Mouse (Mus musculus) frontal cortex, adult (tissue): ENCODE data around the gene Ptpro.
"Not testable (repeated sequence)": the region's sequence is repeated elsewhere in the genome, so short reads cannot be mapped to it uniquely, and the experiment has no call there.

ENCODE experiments used
- ATAC-seq: cut with Nextera tagmentation; 2 replicates; pipeline ENCODE4 v1.9.2; 2017; ENCODE audit warnings: mild to moderate bottlenecking, moderate library complexity, mixed read lengths; ENCODE audit not compliant: low TSS enrichment

Gene Ptpro

DNA sequence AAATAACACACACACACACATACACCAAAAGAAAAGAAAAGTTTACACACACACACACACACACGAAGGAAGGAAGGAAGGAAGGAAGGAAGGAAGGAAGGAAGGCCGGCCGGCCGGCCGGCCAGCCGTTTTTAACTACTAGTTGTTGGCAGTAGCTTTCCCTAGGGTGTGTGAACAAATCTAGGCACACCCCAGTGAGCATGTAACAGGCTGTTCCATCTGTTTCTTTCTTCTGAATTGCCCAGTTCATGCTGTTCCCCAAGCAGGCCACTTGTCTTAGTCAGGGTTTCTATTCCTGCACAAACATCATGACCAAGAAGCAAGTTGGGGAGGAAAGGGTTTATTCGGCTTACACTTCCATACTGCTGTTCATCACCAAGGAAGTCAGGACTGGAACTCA, 194.0 kb downstream of the Ptpro start:
- ATAC-seq: not testable (repeated sequence)

DNA sequence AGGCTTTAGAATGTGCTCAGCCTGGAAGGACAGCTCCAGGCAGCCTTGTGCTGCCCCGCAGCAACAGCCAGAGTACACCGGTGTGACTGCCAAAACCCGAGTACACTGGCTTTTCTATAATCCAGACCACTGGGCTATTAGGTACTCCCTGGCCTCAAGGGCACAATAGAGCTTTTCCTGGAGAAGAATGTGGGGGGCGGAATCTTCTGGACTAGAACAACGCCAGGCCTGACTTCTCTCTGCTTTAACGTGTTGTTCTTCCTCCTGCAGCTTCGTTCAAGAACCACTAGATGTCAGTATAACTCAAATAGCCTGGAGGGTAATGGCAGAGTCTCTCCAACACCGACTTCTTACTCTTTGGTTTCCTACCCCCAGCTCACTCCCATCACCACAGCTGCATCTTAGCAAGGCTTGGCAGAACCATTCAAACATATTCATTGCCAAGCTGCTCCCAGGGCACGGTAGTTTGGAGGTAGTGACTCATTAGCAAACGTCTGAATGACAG, 203.5 kb downstream of the Ptpro start:
- peak; percentile 96 for ATAC-seq

DNA sequence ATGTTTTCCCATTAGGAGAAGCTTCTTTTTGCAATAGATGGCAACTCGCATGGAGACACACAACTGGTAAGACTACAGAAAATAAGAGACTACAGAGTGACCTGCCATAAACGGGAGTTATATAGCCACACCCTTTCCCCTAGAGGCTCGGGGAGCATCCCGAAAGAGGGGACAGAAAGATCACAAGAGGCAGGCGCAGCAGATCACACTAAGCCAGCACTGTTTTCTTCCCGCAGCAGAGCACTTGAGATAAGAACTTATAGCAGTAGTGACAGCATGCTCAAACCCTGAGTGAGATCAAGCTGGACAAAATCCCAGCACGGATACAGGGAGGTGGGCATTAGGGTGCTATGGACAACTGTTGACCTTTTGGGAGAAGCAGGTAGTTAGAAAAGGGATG, 203.9 kb downstream of the Ptpro start:
- no peak for ATAC-seq

DNA sequence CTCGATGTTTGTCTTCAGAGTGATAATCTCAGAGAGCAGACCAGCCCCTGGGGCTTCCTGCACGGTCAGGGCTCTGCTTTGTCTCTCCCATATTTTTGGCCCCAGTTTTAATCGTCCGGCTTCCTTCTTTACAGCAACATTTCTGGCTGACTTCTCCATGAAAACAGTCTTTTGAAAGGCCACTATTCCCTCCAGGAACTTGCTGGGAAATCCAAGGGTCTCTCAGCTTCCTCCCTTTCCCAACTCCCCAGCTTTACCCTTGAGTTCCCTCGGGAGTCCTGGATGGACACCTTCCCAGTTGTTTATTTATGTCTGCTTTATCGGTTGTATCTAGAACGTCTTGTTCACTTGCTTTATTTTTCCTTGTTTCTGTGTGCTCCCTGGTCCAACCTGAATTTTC, 205.1 kb downstream of the Ptpro start:
- ATAC-seq: no peak

DNA sequence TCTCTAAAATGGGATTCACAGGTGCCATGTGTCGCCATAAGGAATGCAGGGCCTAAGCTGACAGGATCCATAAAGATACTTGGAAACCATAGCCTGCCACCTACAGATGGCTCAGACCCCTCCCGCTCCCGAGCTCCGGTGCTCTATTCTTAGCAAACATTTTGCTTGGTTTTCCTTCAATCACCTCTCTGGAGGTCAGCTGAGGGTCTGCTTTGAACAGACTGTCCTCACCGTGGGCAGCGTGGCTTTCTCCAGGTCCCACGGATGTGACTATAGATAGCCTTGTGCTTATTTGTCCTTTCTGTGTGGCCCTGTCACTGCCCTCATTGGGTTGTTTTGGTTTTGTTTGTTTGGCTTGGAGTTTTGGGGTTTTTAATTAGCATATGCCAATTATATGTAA, 206.0 kb downstream of the Ptpro start:
- no peak for ATAC-seq

DNA sequence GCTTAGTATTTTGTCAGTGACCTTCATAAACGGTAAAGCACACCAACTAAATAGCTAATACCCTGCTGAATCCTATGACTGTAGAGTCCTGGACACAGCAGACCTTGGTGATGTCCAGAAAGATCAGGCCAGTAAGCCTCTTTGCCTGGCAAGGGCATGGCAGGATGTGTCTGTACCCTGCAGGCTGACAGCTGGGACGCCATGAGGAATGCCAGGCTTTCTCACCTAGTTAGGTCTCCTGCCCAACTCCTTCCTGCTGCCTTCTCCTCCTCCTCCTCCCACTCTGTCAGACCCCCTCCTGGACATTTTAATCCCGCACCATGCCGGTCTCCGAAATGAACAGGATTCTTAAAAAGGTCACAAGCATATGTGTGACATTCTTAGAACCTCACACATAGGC, 211.7 kb downstream of the Ptpro start:
- no peak for ATAC-seq

DNA sequence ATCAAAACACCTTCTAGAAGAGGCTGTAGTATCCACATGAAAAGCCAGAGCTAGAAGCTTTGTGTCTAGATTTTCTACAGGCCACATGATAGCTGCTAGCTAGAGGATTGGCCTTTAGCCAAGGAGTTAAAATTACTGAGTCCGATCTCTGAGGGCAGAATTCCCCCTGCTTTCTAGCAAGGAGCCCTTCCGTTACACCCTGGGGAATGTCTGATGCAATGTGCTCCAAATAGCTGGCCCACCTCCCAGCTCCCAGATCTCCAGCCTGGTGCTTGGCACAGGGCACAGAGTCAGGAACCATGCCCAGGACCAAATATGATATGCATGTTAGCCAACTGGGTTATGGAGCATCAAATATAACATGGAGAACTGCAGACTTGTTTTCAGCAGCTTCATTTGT, 213.1 kb downstream of the Ptpro start:
- ATAC-seq: 0 out of 2 replicates have a peak, but pooled peaks have one; percentile 27

DNA sequence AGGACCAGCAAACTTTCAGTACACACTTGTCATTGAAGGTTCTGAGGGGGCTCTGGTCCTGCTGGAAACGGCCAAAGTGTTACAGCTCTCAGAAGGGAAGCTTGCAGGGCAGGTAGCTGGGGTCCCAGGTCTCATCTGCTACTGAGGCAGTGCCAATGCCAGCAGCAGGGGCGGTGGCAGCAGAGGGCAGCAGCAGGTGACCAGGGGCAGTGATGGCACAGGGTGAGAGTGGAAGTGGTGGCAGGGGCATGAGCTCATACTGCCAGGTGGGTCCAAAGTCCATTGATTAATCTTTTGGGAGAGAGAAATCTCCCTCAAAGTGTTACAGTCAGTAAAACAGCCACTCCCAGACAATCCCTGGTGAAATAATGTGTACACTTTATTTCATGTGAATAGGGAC, 214.1 kb downstream of the Ptpro start:
- ATAC-seq: no peak

DNA sequence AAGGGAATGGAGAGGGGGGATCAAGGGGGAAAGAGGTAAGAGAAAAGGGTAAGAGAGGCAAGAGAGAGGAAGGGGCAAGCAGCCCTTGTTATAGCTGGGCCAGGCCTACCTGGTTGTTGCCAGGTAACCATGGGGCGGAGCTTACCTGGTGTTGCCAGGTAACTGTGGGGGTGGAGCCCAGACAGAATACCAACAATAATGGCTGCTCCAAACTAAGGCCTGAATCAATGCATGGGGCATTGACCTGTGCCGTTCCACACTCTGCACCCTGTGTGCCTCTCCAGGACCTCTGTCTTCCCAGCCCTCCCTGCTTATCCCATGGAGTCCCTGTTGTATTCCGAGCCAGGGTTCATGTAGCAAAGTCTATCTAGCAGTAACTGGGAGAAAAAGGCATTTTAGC, 215.6 kb downstream of the Ptpro start:
- ATAC-seq: no peak

DNA sequence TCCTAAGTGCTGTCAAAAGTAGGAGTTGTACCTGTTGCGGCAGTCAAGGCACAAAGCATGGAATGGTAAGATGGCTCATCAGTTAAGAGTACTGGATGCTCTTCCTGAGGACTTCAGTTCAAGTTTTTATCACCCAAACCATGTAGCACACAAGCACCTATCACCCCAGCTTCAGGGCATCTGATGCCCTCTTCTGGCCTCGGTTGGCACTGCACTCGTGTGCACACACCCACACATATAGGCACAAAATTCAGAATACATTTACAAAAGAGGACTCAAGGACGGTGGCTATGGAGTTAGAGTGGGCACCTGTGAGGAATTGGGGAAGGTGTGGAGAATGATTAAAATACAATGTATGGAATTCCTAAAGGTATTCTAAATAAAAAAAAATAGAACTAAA, 217.4 kb downstream of the Ptpro start:
- ATAC-seq: no peak

DNA sequence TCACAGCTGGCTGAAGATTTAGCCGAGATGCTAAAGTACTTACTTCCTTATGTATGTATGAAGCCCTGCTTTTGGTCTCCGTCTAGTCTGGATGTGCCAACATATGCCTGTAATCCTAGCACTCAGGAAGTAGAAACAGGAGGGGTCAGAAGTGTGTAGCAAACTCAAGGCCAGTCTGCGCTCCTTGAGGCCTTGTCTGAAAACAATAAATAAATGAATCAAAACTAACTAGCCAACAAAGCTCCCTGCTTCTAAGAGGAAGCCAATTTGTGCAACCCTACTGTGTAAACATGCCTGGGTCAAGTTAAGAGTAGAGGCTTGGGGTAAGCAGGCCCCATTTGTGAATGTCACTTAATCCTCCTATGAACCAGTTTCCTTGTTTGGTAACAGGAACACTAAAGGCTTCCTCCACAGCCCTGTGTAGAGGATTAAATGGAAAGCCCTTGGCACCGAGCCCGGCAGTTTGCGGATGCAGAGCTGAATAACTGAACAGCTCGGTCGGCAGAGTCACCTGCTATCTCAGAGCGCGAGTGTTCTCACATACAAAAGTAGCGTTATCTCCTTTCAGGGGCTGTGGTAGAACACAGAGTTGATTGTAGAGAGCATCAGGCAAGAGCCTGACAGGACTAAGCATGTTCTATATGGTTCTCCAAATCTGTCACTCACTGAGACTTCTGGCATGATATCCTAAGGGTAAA, 218.9 kb downstream of the Ptpro start:
- ATAC-seq: peak; percentile 73

DNA sequence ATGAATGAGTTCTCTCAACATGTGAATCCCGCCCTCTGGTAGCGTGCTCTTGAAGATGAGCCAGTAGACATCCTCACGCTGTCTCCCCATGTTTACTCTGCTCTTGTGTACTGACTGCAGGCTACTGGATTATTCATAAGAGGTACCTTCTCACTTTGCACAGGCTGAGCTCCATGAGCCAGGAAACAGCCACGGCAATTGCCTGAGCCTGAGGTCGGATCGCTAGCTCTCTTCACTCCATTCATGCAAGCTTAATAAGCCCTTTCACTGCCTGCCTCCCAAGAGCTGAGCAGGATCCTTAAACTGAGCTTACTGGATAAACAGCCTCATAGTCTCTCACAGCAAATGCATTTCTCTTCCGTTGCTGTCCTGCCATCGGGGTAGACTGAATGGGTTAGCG, 220.0 kb downstream of the Ptpro start:
- ATAC-seq: peak; percentile 52

DNA sequence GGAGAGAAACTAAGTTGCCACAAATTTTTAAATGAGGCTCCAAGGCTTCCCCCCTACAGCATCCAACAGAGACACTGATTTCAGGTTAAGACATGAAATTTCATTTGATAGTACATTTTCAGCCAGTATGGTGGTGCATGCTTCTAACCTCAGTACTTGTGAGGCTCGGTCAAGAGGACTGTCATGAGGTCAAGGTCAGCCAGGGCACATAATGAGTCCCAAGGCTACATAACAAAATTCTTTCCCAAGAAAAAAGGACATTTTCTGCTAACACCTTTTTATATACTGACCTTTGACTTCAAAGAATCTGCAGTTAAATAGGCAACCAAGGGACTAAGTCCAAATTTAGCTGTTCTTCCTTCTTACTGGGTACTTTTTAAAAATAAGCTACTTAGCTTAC, 221.3 kb downstream of the Ptpro start:
- ATAC-seq: no peak

DNA sequence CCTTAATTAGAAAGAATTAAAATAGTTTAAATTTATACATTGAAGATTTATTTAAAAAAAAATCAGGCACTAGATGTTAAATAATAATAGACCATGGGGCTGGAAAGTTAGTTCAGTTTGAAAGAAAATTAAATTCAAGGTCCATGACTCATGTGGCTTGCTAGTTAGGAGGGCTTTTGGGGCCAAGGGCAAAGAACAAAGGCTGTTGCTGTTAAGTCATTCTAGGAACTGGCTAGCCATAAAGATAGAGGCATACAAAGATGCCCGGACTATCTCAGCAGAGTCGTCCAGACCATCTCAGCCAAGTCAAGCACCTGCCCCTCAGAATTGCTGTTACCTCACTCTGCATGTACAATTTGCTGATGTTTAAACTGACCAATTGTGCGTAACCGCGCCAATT, 223.6 kb downstream of the Ptpro start:
- ATAC-seq: not testable (repeated sequence)

DNA sequence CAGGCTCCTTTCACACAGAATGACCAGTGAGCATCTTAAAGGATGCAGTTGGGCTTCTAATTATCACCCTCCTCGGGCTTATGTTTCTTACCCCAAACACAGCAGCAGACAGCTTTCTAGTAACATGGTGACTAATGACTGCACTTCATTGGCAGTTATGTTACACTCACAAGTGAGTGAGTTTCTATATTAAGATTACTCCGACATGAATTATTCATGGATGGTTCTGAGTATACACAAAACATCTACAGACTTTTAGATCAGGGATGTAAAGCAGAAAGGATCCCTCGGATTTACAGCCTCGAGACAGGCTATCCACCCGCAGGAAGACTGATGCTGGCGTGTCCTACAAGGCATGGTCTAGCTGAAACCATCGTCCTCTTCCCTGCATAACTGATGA, 230.8 kb downstream of the Ptpro start:
- ATAC-seq: peak; percentile 93

DNA sequence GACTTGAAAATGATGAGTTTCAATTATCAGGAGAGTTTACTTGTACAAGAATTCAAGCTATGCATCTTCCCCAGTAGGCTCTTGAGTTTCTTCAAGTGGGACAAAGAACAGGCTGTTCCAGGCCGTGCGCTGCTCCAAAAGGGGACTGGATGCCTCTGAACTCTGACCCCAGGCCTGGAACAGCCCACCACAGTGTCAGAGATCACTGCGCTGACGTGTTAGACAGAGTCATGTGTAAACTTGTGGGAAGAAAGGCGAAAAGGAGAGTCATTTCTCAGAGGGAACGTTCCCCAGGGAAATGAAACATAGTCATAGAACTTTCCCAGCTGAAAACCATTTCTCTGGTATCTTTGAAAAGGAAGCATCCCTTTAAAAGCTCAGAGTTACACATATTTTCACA, 235.3 kb downstream of the Ptpro start:
- ATAC-seq: no peak

DNA sequence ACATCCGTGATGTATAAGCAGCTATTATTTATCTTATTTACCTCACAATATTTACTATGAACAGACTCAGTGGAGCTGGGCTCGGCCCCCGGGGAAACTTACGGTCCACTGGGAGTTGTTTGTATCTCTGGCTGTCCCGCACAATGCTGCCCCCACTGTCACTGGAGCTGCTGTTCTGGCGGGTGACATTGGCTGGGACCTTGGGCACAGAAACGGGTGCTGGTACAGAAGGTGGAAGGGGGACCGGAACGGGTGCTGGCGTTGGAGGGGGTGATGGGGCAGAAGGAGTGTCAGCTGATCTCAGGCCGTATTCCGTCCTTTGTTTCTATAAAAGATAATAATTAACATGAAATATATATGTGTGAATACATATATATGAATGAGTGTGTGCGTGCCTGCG, 238.0 kb downstream of the Ptpro start:
- ATAC-seq: no peak

DNA sequence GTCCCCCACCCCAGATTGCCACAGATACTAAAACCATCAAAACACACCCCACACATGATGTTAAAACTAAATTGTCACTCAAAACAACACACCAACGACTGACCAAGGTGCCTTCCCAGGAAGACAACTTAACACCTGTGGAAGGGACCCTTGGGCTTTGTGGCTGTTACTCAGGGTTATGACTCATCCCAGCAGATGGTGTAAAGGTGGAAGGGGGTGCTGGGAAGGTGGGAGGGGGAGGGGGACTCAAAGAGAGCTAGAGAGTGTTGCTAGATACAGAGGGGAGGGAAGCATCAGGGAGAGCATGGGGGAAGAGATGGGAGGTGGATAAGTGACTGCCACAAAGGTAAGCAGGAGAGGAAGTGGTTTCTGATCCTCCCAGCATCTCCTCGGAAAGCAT, 239.5 kb downstream of the Ptpro start:
- no peak for ATAC-seq

DNA sequence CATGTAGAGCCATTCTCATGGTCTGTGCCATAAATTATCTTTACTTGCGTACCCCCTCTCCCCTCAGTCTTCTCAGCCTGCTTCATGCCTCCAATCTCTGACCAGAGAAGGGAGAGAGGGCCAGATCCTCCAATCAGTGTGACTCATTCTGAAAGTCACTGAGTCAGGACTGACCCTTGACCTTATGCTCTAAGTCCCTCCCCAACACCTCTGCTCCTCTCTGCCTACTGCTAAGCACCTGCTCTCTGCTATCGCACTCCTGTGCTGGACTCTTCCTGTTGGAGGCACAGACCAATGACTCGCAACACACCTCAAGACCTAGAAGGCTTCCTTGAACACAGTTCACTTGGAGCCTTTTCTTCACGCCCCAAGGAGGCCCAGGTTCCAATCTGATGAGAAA, 240.5 kb downstream of the Ptpro start:
- ATAC-seq: no peak

DNA sequence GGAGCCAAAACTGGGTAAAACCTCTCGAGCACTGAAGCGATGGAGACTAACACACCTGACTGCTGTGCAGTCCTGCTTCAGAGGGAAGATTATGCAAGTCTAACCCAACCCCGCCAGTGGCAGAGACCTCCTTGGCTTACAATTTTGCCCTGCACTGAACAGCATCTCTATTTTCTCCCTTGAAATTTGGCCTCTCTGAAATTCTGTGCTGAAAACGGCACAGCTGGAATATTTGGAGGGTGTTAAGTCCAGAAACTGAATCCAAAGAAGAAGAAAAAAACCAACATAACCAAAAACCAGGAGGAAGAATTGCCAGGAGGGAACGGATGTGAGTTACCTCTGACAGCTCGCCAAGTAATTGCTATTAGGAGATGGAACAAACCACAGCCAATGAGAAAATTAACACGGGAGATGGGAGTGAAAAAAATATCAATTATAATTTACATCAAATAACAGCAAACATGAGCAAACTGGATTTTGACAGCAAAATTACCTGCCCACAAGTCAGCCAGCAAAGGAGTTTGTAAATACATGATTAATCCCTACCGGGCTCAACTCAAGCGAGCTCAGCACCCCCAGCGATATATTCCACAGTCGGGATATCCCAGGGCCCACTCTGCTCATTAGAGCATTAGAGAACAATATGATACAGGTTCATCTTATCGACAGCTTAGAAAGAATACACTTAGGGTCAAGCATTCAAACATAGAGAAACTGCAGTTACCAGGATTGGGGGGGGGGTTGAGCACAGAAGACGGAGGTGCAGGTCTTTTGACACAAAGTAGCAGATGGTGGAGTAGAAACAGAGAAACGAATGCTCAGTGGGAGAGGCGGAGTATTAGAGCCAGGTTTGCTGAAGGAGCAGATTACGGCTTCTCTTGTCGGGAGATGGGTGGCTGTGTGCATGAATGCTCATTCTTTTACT, 241.4 kb downstream of the Ptpro start:
- no peak for ATAC-seq

DNA sequence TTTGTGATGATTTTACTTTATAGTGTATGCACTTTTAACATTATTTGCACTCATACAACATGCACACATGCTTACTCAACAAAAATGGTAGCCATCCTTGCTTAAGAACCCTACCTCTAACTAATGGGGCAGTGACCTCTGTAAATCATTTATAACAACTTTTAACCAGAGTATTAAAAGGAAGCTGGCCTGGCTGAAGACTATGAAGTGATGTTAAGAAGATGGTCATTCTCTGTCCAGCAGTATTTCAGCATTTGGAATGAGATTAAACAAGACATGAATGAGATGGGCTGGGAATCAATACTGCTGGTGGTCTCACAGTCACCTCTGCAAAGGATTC, 242.0 kb downstream of the Ptpro start:
- ATAC-seq: no peak

DNA sequence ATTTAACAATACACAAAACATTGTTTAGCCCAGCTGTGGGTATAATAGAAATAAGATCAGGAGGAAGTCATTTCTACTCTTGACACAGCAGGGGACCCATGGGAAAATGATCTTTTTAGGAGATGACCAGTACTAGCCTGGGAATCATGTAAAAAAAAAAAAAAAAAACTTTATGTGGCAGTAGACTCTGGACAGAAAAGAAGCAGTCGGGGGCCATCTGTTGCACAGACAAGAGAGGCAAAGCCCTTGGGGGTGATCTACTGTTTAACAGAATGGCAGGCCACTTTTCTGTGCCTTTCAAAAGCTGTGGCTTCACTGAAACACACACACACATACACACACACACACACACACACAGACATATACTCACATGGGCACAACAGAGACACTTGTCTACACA, 242.7 kb downstream of the Ptpro start:
- no peak for ATAC-seq

DNA sequence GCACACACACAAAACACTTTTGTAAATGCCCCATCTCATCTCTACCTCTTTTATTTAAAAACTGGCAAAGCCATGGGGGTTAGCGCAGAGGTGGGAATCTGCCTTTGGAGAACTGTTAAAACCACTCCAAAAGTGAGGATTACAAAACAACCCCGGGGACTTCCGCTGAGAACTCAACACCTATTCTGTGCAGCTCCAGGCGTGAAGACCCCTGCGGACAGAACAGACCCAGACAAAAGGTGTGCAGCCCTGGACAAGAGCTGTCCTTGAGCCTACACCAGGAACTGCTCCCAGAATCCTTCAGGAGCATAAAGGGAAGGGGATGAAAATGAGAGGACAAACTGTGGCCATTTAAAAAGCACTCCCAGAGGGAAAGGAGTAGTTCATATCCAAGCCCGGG, 243.1 kb downstream of the Ptpro start:
- ATAC-seq: no peak
